Mouse (Mus musculus): ENCODE data around the gene Map3k21. TPM values are rescaled to one million over a fixed set of nuclear protein-coding genes. Genes with fewer than 3 reads are reported as not detected.

Gene Map3k21
- polyA plus RNA-seq, 1 experiment from 2014 or later: 0.27 TPM

GRCm38 (mm10) chr8:125889920-125890319, 20.3 kb upstream of the Map3k21 start:
- no peak for ATAC-seq (ENCODE audit: insufficient number of reproducible peaks, low FRiP score, low TSS enrichment, low read depth)
- Histone ChIP-seq H3K9ac (no peak overlapping the region), H3K36me3 (no peaks in the 10 kb centered on the region), H3K4me2 (replicated peaks) (no peak overlapping the region), H3K27me3 (0 out of 2 replicates have a peak, but pooled peaks cover under 1% of the 10 kb centered on the region), H3K4me3 (replicated peaks) (no peak overlapping the region), H3K4me1 (no peaks in the 10 kb centered on the region), H3K27ac (replicated peaks) (no peak overlapping the region), H3K9me3 (replicated peaks) (no peaks in the 10 kb centered on the region)
- WGBS: 72% methylated on average over 3 of the region's 3 CpGs

DNA sequence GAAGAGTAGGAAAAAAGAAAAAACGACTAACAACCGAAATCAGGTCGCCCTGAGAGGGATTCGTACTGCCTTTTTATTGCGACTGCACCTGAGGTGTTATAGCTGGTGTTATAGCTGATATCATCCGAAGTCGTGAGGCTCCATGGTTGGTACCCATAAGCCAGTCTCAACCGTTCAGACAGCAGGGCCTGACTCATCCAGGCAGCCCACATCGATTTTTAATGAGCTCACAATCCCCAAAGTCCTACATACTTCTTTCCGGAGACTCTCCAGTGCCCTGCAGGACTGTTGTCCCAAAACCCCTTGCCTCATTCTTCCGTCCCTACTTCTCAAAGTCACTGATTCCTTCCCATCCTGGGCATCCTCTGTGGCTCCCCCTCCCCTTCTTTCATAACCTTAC, 12.9 kb upstream of the Map3k21 start:
- Histone ChIP-seq H3K27me3 (peaks cover 31% of the 10 kb centered on the region), H3K27ac (replicated peaks) (no peak overlapping the region), H3K4me3 (replicated peaks) (no peak overlapping the region), H3K36me3 (no peaks in the 10 kb centered on the region), H3K4me2 (replicated peaks) (no peak overlapping the region), H3K9ac (no peak overlapping the region), H3K9me3 (replicated peaks) (no peaks in the 10 kb centered on the region), H3K4me1 (peaks cover 6% of the 10 kb centered on the region)
- no peak for ATAC-seq (ENCODE audit: insufficient number of reproducible peaks, low FRiP score, low TSS enrichment, low read depth)
- 60% methylated on average over 11 of the region's 11 CpGs for WGBS

GRCm38 (mm10) chr8:125897868-125898788, 12.1 kb upstream of the Map3k21 start, which contains the start of gene Pcnx2:
Pcnx2 (minus strand) TSS chr8:125898317.
- peaks cover 6% of the 10 kb centered on the region for H3K4me1 ChIP-seq
- peaks cover 31% of the 10 kb centered on the region for H3K27me3 ChIP-seq
- H3K9me3 ChIP-seq (replicated peaks): no peaks in the 10 kb centered on the region
- H3K36me3 ChIP-seq: no peaks in the 10 kb centered on the region
- H3K4me3 ChIP-seq (replicated peaks): peak within 1 kb of the TSS; percentile 21
- no peak within 1 kb of the TSS for H3K9ac ChIP-seq
- no peak within 1 kb of the TSS for H3K27ac ChIP-seq (replicated peaks)
- 6% methylated on average over 44 of the region's 44 CpGs for WGBS
- H3K4me2 ChIP-seq (replicated peaks): peak within 1 kb of the TSS; percentile 39
- peak; percentile 51; the same call in 1 of the 2 replicates for ATAC-seq (ENCODE audit: insufficient number of reproducible peaks, low FRiP score, low TSS enrichment, low read depth)

DNA sequence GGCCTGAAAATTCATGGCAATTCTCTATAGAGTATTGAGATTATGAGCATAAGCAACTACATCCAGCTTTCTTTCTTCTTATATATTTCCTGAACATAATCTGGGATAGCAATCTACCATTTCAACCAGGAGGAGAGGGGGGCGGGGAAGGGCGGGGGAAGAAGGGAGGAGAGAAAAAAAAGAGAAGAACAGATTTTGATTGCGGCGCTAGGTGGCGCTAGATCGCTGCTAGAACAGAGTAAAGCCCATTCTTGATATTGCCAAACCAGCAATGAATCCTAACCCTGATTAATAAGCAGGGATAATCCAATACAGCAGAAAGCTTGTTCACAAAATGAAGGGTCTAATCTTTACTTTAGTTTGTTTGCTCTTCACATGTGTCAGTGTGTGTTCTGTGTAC, 11.4 kb upstream of the Map3k21 start:
- ATAC-seq (ENCODE audit: insufficient number of reproducible peaks, low FRiP score, low TSS enrichment, low read depth): no peak
- WGBS: under 1% methylated on average over 6 of the region's 6 CpGs
- H3K27ac ChIP-seq (replicated peaks): no peak overlapping the region
- H3K9ac ChIP-seq: no peak overlapping the region
- H3K4me2 ChIP-seq (replicated peaks): no peak overlapping the region
- H3K27me3 ChIP-seq: peaks cover 31% of the 10 kb centered on the region
- H3K4me3 ChIP-seq (replicated peaks): no peak overlapping the region
- no peaks in the 10 kb centered on the region for H3K9me3 ChIP-seq (replicated peaks)
- H3K4me1 ChIP-seq: peaks cover 6% of the 10 kb centered on the region
- no peaks in the 10 kb centered on the region for H3K36me3 ChIP-seq

- H3K9ac ChIP-seq: no peak overlapping the region
- 26% methylated on average over 2 of the region's 2 CpGs for WGBS
Observed at GRCm38 (mm10) chr8:125901167-125901566, 9.1 kb upstream of the Map3k21 start.

DNA sequence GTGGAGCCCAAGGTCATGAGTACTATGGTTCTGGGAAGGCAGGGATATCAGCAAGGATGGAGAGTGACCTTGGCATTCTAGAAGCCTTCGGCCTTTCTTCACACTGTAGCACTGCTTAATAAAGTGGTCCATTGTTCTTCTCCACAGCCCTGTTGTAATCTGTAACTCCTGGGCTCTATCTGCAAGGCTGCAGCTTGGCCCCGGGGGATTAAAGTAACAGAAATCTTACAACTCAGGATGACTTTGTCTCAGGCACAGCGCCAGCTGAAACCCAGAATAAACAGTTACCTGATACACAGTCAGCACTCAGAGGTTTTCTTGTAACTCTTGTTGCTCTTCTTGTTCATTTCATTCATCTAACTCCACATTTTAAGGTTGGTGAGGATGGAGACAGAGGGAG, 7.7 kb upstream of the Map3k21 start:
- WGBS: 33% methylated on average over 3 of the region's 3 CpGs

More at GRCm38 (mm10) chr8:125901167-125901566, 9.1 kb upstream of the Map3k21 start:
- Histone ChIP-seq H3K4me1 (peaks cover 6% of the 10 kb centered on the region), H3K27ac (replicated peaks) (no peak overlapping the region), H3K4me2 (replicated peaks) (no peak overlapping the region), H3K27me3 (peaks cover 23% of the 10 kb centered on the region), H3K9me3 (replicated peaks) (no peaks in the 10 kb centered on the region), H3K36me3 (no peaks in the 10 kb centered on the region), H3K4me3 (replicated peaks) (no peak overlapping the region)
- no peak for ATAC-seq (ENCODE audit: insufficient number of reproducible peaks, low FRiP score, low TSS enrichment, low read depth)

DNA sequence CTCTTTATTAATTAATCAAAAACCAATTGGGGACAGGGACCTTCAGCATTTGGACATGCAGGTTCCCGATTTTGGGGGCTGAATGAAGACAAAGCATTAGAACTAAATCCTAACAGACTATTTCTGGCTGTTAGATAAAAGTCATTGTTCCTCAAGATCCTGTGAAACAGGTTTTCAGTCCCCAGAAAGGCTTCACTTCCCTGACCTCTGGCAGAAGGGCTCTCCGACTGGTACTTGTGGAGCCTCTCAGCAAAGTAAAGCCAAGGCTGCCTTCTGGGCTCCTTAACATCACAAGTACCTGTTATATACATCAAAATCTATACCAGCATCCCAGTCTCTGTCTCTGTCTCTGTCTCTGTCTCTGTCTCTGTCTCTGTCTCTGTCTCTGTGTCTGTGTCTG, 4.9 kb upstream of the Map3k21 start:
- H3K27me3 ChIP-seq: peaks cover 25% of the 10 kb centered on the region
- no peak for ATAC-seq (ENCODE audit: insufficient number of reproducible peaks, low FRiP score, low TSS enrichment, low read depth)
- no peaks in the 10 kb centered on the region for H3K36me3 ChIP-seq
- H3K4me1 ChIP-seq: peaks cover 9% of the 10 kb centered on the region
- no peak overlapping the region for H3K4me2 ChIP-seq (replicated peaks)
- no peaks in the 10 kb centered on the region for H3K9me3 ChIP-seq (replicated peaks)
- no peak overlapping the region for H3K27ac ChIP-seq (replicated peaks)
- no peak overlapping the region for H3K4me3 ChIP-seq (replicated peaks)
- WGBS: 59% methylated on average over 2 of the region's 2 CpGs
- H3K9ac ChIP-seq: no peak overlapping the region

More for the DNA sequence above, 7.7 kb upstream of the Map3k21 start:
- no peaks in the 10 kb centered on the region for H3K9me3 ChIP-seq (replicated peaks)
- no peak overlapping the region for H3K4me3 ChIP-seq (replicated peaks)
- peaks cover 6% of the 10 kb centered on the region for H3K4me1 ChIP-seq
- H3K4me2 ChIP-seq (replicated peaks): no peak overlapping the region
- no peak overlapping the region for H3K9ac ChIP-seq
- peaks cover 13% of the 10 kb centered on the region for H3K27me3 ChIP-seq
- ATAC-seq (ENCODE audit: insufficient number of reproducible peaks, low FRiP score, low TSS enrichment, low read depth): no peak
- no peak overlapping the region for H3K27ac ChIP-seq (replicated peaks)
- no peaks in the 10 kb centered on the region for H3K36me3 ChIP-seq

GRCm38 (mm10) chr8:125907311-125907710, 2.9 kb upstream of the Map3k21 start:
- H3K9ac ChIP-seq: no peak overlapping the region
- no peak overlapping the region for H3K4me3 ChIP-seq (replicated peaks)
- no peak for ATAC-seq (ENCODE audit: insufficient number of reproducible peaks, low FRiP score, low TSS enrichment, low read depth)
- H3K27ac ChIP-seq (replicated peaks): no peak overlapping the region
- H3K36me3 ChIP-seq: no peaks in the 10 kb centered on the region
- H3K9me3 ChIP-seq (replicated peaks): no peaks in the 10 kb centered on the region
- peaks cover 19% of the 10 kb centered on the region for H3K4me1 ChIP-seq
- 75% methylated on average over 2 of the region's 2 CpGs for WGBS
- H3K4me2 ChIP-seq (replicated peaks): no peak overlapping the region
- peaks cover 44% of the 10 kb centered on the region for H3K27me3 ChIP-seq

DNA sequence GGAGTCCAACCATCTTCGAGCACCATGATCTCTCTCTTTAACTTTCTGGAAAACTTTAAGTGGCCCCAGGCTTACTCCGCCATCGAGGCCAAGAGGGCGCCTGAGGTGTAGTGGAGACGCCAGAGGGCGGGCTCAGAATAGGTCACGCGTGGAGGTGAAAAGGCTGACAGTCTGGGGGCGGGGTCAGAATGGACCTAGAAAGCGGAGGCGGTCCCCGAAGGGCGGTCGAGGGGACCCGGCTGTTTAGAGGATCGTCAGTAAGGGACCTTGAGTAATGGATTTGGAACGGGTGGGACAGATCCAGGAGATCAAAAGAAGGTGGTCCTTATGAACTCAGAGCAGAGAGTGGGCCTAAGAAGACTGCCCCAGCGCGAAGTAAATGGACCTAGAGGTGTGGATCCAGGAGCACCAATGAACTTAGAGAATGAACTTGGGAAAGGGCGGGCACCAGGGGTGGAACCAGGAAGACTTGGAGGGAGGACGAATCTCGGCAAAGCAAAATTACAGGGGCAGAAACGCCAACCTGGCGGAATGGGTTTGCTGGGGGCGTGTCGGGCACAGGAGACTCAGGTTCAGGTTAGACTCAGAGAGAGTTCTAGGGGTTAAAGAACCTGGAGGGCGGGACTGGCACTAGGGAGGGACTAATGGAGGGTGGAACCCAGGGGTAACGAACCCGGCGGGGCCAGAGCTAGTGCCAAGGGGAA, 437 bp upstream of the Map3k21 start:
- H3K36me3 ChIP-seq: no peaks in the 10 kb centered on the region
- peaks cover 57% of the 10 kb centered on the region for H3K27me3 ChIP-seq
- H3K4me1 ChIP-seq: peaks cover 19% of the 10 kb centered on the region
- peak overlapping the region; percentile 54 for H3K4me3 ChIP-seq (replicated peaks)
- peak overlapping the region; percentile 98 for H3K4me2 ChIP-seq (replicated peaks)
- no peak overlapping the region; the same call in 1 of the 2 replicates for H3K9ac ChIP-seq
- no peaks in the 10 kb centered on the region for H3K9me3 ChIP-seq (replicated peaks)
- ATAC-seq (ENCODE audit: insufficient number of reproducible peaks, low FRiP score, low TSS enrichment, low read depth): 0 out of 2 replicates have a peak, but pooled peaks have one; percentile 8
- no peak overlapping the region for H3K27ac ChIP-seq (replicated peaks)
- WGBS: 4% methylated on average over 30 of the region's 30 CpGs

- WGBS: 1% methylated on average over 31 of the region's 31 CpGs
- peak overlapping the region; percentile 35; the same call in 1 of the 2 replicates for H3K9ac ChIP-seq
- peak overlapping the region; percentile 98 for H3K4me2 ChIP-seq (replicated peaks)
- H3K4me1 ChIP-seq: peaks cover 19% of the 10 kb centered on the region
- ATAC-seq (ENCODE audit: insufficient number of reproducible peaks, low FRiP score, low TSS enrichment, low read depth): no peak
- H3K36me3 ChIP-seq: no peaks in the 10 kb centered on the region
- peaks cover 61% of the 10 kb centered on the region for H3K27me3 ChIP-seq
- peak overlapping the region; percentile 54 for H3K4me3 ChIP-seq (replicated peaks)
- no peak overlapping the region for H3K27ac ChIP-seq (replicated peaks)
- no peaks in the 10 kb centered on the region for H3K9me3 ChIP-seq (replicated peaks)
Observed at GRCm38 (mm10) chr8:125911229-125911580, 955 bp downstream of the Map3k21 start.

DNA sequence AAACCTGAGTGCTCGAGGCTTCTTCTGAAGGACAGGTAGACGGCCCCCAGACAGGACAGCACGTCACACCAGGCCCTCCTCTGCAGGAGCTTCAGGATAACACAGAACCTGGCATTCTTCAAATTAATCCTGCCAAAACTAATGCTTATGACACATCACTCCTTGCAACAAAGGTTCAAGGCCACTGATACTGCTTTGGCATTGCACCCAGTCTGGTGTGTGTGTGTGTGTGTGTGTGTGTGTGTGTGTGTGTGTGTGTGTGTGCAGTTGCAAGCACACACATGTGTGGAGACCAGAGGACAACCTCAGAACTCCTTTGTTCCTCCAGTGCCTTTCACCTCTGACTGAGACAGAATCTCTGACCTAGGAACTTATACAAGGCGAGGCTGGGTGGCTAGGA, 3.0 kb downstream of the Map3k21 start:
- Histone ChIP-seq H3K4me3 (replicated peaks) (no peak overlapping the region), H3K27me3 (peaks cover 58% of the 10 kb centered on the region), H3K4me2 (replicated peaks) (no peak overlapping the region), H3K4me1 (peaks cover 19% of the 10 kb centered on the region), H3K9me3 (replicated peaks) (no peaks in the 10 kb centered on the region), H3K27ac (replicated peaks) (no peak overlapping the region), H3K36me3 (no peaks in the 10 kb centered on the region), H3K9ac (no peak overlapping the region)
- 73% methylated on average over 4 of the region's 4 CpGs for WGBS
- ATAC-seq (ENCODE audit: insufficient number of reproducible peaks, low FRiP score, low TSS enrichment, low read depth): no peak

Data from embryonic facial prominence, embryonic 15.5 days (tissue).